Mouse (Mus musculus) frontal cortex, postnatal 36 days (tissue): Measurements from ENCODE around the gene Gsdma3.
"Not testable (repeated sequence)": the region's sequence is repeated elsewhere in the genome, so short reads cannot be mapped to it uniquely, and the experiment has no call there.

Source experiments
- DNase-seq, 2 experiments: peaks; one replicate each; pipeline ENCODE4 v3.0.0; 2022; ENCODE audit warnings: low spot score in 2 of 2

Gsdma3 gene

GRCm38 (mm10) chr11:98671284-98671815 is 45.2 kb downstream of the Gsdma3 start:
- no peak for DNase-seq

GRCm38 (mm10) chr11:98671857-98672256 is 45.7 kb downstream of the Gsdma3 start:
- no peak for DNase-seq

- DNase-seq, result no peak
Observed at GRCm38 (mm10) chr11:98672482-98672881, 46.3 kb downstream of the Gsdma3 start.

DNA sequence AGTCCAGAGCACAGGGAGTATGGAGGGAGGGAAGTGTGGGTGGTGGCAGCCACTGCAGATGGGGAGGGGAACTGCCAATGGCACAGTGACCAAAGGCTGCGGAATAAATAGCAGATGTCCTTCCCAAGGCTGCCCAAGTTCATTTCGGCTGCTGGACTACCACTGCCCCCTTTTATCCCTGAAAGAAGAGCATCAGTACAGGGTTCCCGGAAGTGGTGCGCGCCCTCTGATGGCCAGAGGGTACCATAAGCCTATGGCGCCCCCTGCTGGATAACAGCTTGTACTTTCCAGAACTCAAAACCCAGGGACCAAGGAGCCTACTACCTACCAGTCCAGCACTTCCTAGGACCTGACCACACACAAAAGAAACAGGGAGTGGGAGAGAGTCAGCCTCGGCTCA is 47.0 kb downstream of the Gsdma3 start:
- DNase-seq, result peak; percentile 35 to 47

- no peak for DNase-seq
Observed at GRCm38 (mm10) chr11:98675829-98676363, 49.7 kb downstream of the Gsdma3 start.

GRCm38 (mm10) chr11:98680023-98680422 is 53.9 kb downstream of the Gsdma3 start:
- DNase-seq, result no peak

- DNase-seq, result not testable (repeated sequence)
Observed at GRCm38 (mm10) chr11:98680595-98680994, 54.4 kb downstream of the Gsdma3 start.

DNA sequence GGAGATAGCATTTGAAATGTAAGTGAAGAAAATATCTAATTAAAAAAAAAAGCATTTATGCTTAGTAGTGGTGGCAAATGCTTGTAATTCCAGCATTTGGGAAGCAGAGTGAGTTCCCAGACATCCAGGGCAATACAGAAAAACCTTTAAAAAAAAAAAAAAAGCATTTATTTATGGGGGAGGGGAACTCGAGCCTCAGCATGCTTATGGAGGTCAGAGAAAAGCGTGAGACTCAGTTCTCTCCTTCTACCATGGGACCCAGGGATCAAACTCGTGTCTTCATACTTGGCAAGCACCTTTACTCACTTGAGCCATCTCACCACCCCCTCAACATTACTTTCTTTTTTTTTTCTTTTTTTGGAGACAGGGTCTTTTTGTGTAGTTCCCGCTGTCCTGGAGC is 55.0 kb downstream of the Gsdma3 start:
- DNase-seq, result no peak

- DNase-seq, result peak; percentile 99
Observed at GRCm38 (mm10) chr11:98681786-98682745, 55.9 kb downstream of the Gsdma3 start, which contains the start of gene Psmd3. Gene Psmd3, plus strand, starts transcription at chr11:98682554.

DNA sequence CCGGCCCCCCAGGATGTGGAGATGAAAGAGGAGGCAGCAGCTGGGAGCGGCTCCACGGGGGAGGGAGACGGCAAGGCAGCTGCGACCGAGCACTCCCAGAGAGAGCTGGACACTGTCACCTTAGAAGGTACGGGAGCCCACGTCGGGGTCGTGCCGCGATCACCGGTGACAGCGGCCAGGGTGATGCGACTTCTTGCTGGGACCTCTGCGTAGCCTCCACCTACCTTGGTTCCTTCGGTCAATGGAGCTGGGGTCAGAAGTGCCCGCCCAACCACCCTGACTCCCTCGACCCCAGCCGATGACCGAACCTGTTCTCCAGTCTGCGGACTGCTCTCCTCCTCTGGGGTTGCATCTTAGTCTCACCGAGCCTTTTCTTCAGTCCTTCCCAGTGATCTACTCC is 56.7 kb downstream of the Gsdma3 start:
- DNase-seq, result no peak

DNA sequence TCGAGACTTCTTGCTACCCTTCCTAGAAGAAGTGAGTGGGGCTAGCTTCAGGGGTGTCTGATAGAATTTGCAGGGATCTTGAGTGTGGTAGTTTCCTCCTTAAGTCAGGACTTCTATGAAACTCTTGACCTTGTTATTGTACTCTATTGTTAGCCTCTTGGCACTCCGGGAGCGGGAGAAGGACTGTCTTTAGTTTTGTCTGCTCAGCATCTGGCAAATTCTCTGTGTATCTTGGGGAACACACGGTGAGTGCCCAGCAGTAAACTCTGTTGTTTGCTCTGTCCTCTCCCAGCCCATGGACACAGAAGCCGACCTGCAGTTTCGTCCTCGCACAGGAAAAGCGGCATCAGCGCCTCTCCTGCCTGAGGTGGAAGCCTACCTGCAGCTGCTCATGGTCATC is 59.5 kb downstream of the Gsdma3 start:
- DNase-seq, result no peak

GRCm38 (mm10) chr11:98686976-98687375 is 60.8 kb downstream of the Gsdma3 start:
- no peak for DNase-seq
